Mouse (Mus musculus) liver, postnatal 0 days (tissue): Measurements from ENCODE around the gene 4430402I18Rik. TPM values are rescaled to one million over a fixed set of nuclear protein-coding genes. Genes with fewer than 3 reads are reported as not detected.

Experiments
- ATAC-seq: fragments of 200-750 bp; cut with Nextera tagmentation; 2 replicates; pipeline ENCODE4 v1.8.0; 2017; ENCODE audit warnings: mild to moderate bottlenecking, moderate library complexity
- DNase-seq: peaks from one replicate; pipeline ENCODE4 v3.0.0-alpha.2; 2016
- H3K27ac ChIP-seq: fragments of 300-500 bp; sonication (generic); 2 replicates; pipeline ENCODE4 v1.5.1; 2014; ENCODE audit warnings: antibody characterized with exemption, moderate library complexity, mild to moderate bottlenecking, low read depth
- H3K27me3 ChIP-seq: fragments of 300-500 bp; sonication (generic); 2 replicates; pipeline ENCODE4 v1.6.1; 2014; ENCODE audit warnings: low read length, control low read depth, mixed read lengths; ENCODE audit not compliant: insufficient read depth
- H3K36me3 ChIP-seq: fragments of 300-500 bp; sonication (generic); replicated peaks from 2 replicates; pipeline ENCODE4 v1.6.1; 2014; ENCODE audit warnings: mild to moderate bottlenecking, control low read depth, low read length, moderate library complexity, mixed read lengths; ENCODE audit not compliant: insufficient read depth
- H3K4me1 ChIP-seq: fragments of 300-500 bp; sonication (generic); 2 replicates; pipeline ENCODE4 v1.6.1; 2014; ENCODE audit warnings: antibody characterized with exemption, mild to moderate bottlenecking, control low read depth; ENCODE audit not compliant: insufficient read depth
- H3K4me2 ChIP-seq: fragments of 300-500 bp; sonication (generic); 2 replicates; pipeline ENCODE4 v1.6.1; 2014; ENCODE audit warnings: low read depth, mild to moderate bottlenecking, low read length, moderate library complexity, mixed read lengths
- H3K4me3 ChIP-seq: fragments of 300-500 bp; sonication (generic); 2 replicates; pipeline ENCODE4 v1.5.1; 2014; ENCODE audit warnings: low read depth, low read length
- H3K9ac ChIP-seq: fragments of 300-500 bp; sonication (generic); replicated peaks from 2 replicates; pipeline ENCODE4 v1.6.1; 2014; ENCODE audit warnings: mild to moderate bottlenecking, moderate library complexity
- H3K9me3 ChIP-seq: fragments of 300-500 bp; sonication (generic); 2 replicates; pipeline ENCODE4 v1.6.1; 2016; ENCODE audit warnings: mild to moderate bottlenecking, control low read depth, low read length, mixed read lengths
- CTCF ChIP-seq: sonication (generic); IDR thresholded peaks from 2 replicates; pipeline ENCODE4 v1.5.1; 2016; ENCODE audit warnings: antibody characterized with exemption, low read depth
- EP300 ChIP-seq: IDR thresholded peaks from 2 replicates; pipeline ENCODE4 v1.6.1; 2016; ENCODE audit warnings: antibody characterized with exemption, low read depth, mild to moderate bottlenecking
- WGBS: fragments of 180-500 bp; shearing (Covaris S2); extraction: QIAGEN DNeasy Blood & Tissue Kit; methylation state at CpG from one replicate; pipeline ENCODE4 v1.1.7; 2014; ENCODE audit not compliant: insufficient replicate concordance; 5-methylcytosine and 5-hydroxymethylcytosine counted together
- polyA plus RNA-seq: library from polyadenylated mRNA; unstranded; fragments of >200 nt; fragmentation: Nextera tagmentation; extraction: Ambion mirVana; gene quantifications from 2 replicates; pipeline ENCODE4 v1.2.1, GENCODE M21; 2015

The 4430402I18Rik gene
- polyA plus RNA-seq, 1 experiment from 2014 or later, result 8.1 TPM

DNA sequence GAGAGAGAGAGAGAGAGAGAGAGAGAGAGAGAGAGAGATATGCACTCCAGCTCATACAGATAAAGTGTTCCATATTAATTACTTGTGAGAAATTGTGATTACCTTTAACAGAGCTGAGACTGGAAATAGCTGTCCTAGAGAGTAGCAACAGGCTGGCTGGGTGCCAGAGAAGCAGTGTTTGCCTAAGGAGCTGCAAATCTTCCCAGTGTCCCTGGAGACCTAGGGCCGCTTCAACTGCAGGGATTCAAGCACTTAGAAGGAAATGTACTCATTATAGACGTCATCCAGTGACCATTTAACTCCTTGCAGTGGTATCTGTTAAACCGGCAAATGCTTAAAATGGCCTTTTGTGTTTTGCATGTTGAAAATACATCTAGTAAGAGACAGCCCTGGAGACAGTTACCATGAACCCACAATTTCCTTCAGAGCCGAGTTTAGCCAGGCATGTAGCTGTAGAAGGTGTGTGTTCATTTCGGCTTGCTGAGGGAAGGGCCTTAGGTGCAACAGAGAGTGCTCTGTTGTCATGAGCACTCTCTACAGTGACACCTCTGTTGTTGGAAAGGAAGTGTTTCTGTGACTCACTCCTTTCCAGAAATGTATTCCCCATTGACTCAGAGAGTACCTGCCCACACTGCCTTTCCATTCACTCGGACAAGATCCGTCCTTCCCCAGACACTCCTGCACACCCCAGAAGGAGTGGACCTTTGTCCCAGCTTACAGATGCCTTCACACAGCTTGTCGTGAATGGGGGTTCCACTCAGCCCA lies 122.5 kb downstream of the 4430402I18Rik start:
- no peak overlapping the region for H3K4me2 ChIP-seq
- no peak for TF ChIP-seq EP300
- no peak for TF ChIP-seq CTCF

More for the DNA sequence above, 122.5 kb downstream of the 4430402I18Rik start:
- H3K4me3 ChIP-seq, result no peak overlapping the region
- no peaks in the 10 kb centered on the region for H3K4me1 ChIP-seq
- WGBS, result 59% methylated on average over 8 of the region's 8 CpGs
- no peak overlapping the region for H3K27ac ChIP-seq
- no peaks in the 10 kb centered on the region for H3K36me3 ChIP-seq
- H3K9ac ChIP-seq, result no peak overlapping the region
- DNase-seq, result no peak
- no peak for ATAC-seq
- H3K27me3 ChIP-seq, result no peaks in the 10 kb centered on the region
- H3K9me3 ChIP-seq, result no peaks in the 10 kb centered on the region

Other genes starting within 250 kb of the 4430402I18Rik start
- 0.07 and 0.09 TPM in 2 replicates for gene Slc1a1, start 132.8 kb downstream of the 4430402I18Rik start, polyA plus RNA-seq
- 4.7 and 5.7 TPM in 2 replicates for gene Plpp6, start 3.8 kb downstream of the 4430402I18Rik start, polyA plus RNA-seq
- 10.0 and 10.2 TPM in 2 replicates for gene Cdc37l1, start 22.6 kb upstream of the 4430402I18Rik start, polyA plus RNA-seq
- gene Ak3, start 80.2 kb upstream of the 4430402I18Rik start, polyA plus RNA-seq, result 48.1 and 49.9 TPM in 2 replicates
- 78.3 and 79.2 TPM in 2 replicates for gene Rcl1, start 133.6 kb upstream of the 4430402I18Rik start, polyA plus RNA-seq